Mouse (Mus musculus) midbrain, embryonic 14.5 days (tissue): ENCODE data around the gene Gm10638. TPM values are rescaled to one million over a fixed set of nuclear protein-coding genes. Genes with fewer than 3 reads are reported as not detected.

Experiments
- ATAC-seq: fragments of 200-750 bp; cut with Nextera tagmentation; 2 replicates; pipeline ENCODE4 v1.8.0; 2017; ENCODE audit warnings: moderate number of reproducible peaks, moderate library complexity; ENCODE audit not compliant: low FRiP score, low TSS enrichment
- DNase-seq: peaks from one replicate; pipeline ENCODE4 v3.0.0-alpha.2; 2015
- H3K27ac ChIP-seq: fragments of 300-500 bp; sonication (generic); replicated peaks from 2 replicates; pipeline ENCODE4 v1.5.1; 2014; ENCODE audit warnings: mild to moderate bottlenecking, low read depth, low read length, moderate library complexity
- H3K27me3 ChIP-seq: fragments of 300-500 bp; sonication (generic); 2 replicates; pipeline ENCODE4 v1.6.1; 2014; ENCODE audit warnings: low read length, control low read depth, mixed read lengths; ENCODE audit not compliant: control insufficient read depth, insufficient read depth
- H3K36me3 ChIP-seq: fragments of 300-500 bp; sonication (generic); 2 replicates; pipeline ENCODE4 v1.6.1; 2014; ENCODE audit warnings: low read length, control low read depth; ENCODE audit not compliant: control insufficient read depth, insufficient read depth
- H3K4me1 ChIP-seq: fragments of 300-500 bp; sonication (generic); 2 replicates; pipeline ENCODE4 v1.6.1; 2014; ENCODE audit warnings: mild to moderate bottlenecking, antibody characterized with exemption, low read length, control low read depth; ENCODE audit not compliant: control insufficient read depth, insufficient read depth
- H3K4me2 ChIP-seq: fragments of 300-500 bp; sonication (generic); 2 replicates; pipeline ENCODE4 v1.6.1; 2014; ENCODE audit warnings: mild to moderate bottlenecking, low read length, moderate library complexity
- H3K4me3 ChIP-seq: fragments of 300-500 bp; sonication (generic); replicated peaks from 2 replicates; pipeline ENCODE4 v1.5.1; 2014; ENCODE audit warnings: low read depth, low read length
- H3K9ac ChIP-seq: fragments of 300-500 bp; sonication (generic); replicated peaks from 2 replicates; pipeline ENCODE4 v1.6.1; 2014; ENCODE audit warnings: mild to moderate bottlenecking, low read length, moderate library complexity
- H3K9me3 ChIP-seq: fragments of 300-500 bp; sonication (generic); 2 replicates; pipeline ENCODE4 v1.6.1; 2016; ENCODE audit warnings: low read length, control low read depth, mixed read lengths; ENCODE audit not compliant: control insufficient read depth
- WGBS: fragments of 180-500 bp; shearing (Covaris S2); extraction: QIAGEN DNeasy Blood & Tissue Kit; methylation state at CpG from one replicate; pipeline ENCODE4 v1.1.7; 2014; 5-methylcytosine and 5-hydroxymethylcytosine counted together
- polyA plus RNA-seq: library from polyadenylated mRNA; unstranded; fragments of >200 nt; fragmentation: Nextera tagmentation; extraction: Ambion mirVana; gene quantifications from 2 replicates; pipeline ENCODE4 v1.2.1, GENCODE M21; 2014

Gene Gm10638
- polyA plus RNA-seq, result 5.7 and 7.0 TPM in 2 replicates

DNA sequence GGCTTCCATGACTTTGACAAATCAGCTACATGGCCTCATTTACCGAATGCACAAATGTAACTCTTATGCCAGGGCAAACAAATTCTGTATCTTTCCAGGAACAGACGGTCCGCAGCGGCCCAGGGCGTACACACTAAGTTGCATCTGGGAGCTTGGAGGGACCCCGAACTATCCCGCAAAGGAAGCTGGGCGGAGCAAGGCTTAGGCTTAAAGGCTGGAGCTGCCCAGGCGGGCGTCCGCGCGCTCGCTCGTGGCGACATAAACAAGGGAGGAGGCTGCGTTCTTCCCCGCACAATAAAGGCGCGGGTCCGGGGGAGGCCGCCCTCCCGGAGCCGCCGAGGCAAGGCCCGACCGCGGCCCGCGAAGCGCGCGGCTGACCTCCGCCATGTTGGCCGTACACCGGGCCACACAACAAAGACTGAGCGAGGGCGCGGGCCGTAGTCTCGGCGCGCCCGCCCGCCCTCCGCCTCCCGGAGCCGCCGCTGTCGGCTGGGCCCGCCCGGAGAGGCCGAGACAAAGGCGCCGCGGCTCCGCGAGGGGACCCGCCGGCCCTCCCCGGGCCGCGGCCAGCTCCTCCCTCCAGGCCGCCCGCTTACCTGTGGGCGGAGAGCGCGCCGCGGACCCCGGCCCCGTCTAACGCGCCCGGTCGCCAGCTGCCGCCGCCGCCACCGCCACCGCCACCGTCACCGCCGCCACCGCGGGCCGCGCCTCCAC is at the start of gene Gm10638, which contains the start of gene Siah1a:
Gene Gm10638, plus strand, starts transcription at position 479 of the 714 bp plus-strand sequence.
Gene Siah1a, minus strand, starts transcription at position 714 of the 714 bp plus-strand sequence.
- Histone ChIP-seq H3K36me3 (no peaks in the 10 kb centered on the region), H3K27me3 (no peaks in the 10 kb centered on the region), H3K9me3 (no peaks in the 10 kb centered on the region), H3K4me1 (peaks cover 22% of the 10 kb centered on the region), H3K4me2 (peak within 1 kb of the TSS; percentile 68), H3K27ac (peak within 1 kb of the TSS; percentile 99), H3K4me3 (peak within 1 kb of the TSS; percentile 90), H3K9ac (peak within 1 kb of the TSS; percentile 97)
- DNase-seq, result peak; percentile 81
- under 1% methylated on average over 71 of the region's 88 CpGs for WGBS
- peak; percentile 87 for ATAC-seq

GRCm38 (mm10) chr8:86695703-86696102 is 49.8 kb upstream of the Gm10638 start:
- Histone ChIP-seq H3K9ac (no peak overlapping the region), H3K27ac (no peak overlapping the region), H3K36me3 (peaks cover 10% of the 10 kb centered on the region; the same call in 1 of the 2 replicates), H3K4me3 (no peak overlapping the region), H3K9me3 (no peaks in the 10 kb centered on the region), H3K4me2 (no peak overlapping the region), H3K4me1 (no peaks in the 10 kb centered on the region), H3K27me3 (no peaks in the 10 kb centered on the region)
- no peak for DNase-seq
- WGBS, result 94% methylated on average over 2 of the region's 2 CpGs
- no peak for ATAC-seq

- Histone ChIP-seq H3K27ac (no peak overlapping the region), H3K27me3 (no peaks in the 10 kb centered on the region), H3K9ac (no peak overlapping the region), H3K4me3 (no peak overlapping the region), H3K36me3 (peaks cover 10% of the 10 kb centered on the region; the same call in 1 of the 2 replicates), H3K9me3 (no peaks in the 10 kb centered on the region), H3K4me1 (no peaks in the 10 kb centered on the region), H3K4me2 (no peak overlapping the region)
- DNase-seq (no peak), ATAC-seq (no peak)
- 88% methylated on average over 1 of the region's 1 CpGs for WGBS
Observed at GRCm38 (mm10) chr8:86698811-86699421, 46.6 kb upstream of the Gm10638 start.

DNA sequence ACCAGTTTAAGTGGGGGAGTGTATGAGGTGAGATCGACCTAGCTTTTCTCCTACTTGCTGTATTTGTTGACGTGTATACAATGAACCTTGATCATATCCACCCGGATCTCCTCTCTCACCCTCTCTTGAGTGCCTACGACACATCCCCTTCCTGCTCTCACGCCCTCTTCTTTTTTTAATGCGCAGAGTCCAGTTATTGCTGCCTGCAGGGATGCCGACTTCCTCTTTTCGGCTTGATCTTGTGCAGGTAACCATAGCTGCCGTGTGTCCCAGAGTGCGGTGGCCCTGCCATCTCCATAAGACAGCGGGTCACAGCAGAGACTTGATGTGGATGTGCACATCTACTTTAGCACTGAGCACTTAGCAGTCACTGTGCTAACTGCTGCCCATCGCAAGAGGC is 46.0 kb upstream of the Gm10638 start:
- ATAC-seq, result no peak
- H3K9ac ChIP-seq, result no peak overlapping the region
- H3K4me1 ChIP-seq, result no peaks in the 10 kb centered on the region
- no peak overlapping the region for H3K4me3 ChIP-seq
- DNase-seq, result no peak
- no peak overlapping the region for H3K4me2 ChIP-seq
- H3K27me3 ChIP-seq, result no peaks in the 10 kb centered on the region
- no peaks in the 10 kb centered on the region for H3K9me3 ChIP-seq
- H3K36me3 ChIP-seq, result peaks cover 10% of the 10 kb centered on the region; the same call in 1 of the 2 replicates
- no peak overlapping the region for H3K27ac ChIP-seq
- WGBS, result 94% methylated on average over 12 of the region's 12 CpGs

GRCm38 (mm10) chr8:86702453-86702852 is 43.0 kb upstream of the Gm10638 start:
- Histone ChIP-seq H3K4me3 (no peak overlapping the region), H3K27ac (no peak overlapping the region), H3K27me3 (no peaks in the 10 kb centered on the region), H3K36me3 (peaks cover 4% of the 10 kb centered on the region; the same call in 1 of the 2 replicates), H3K9me3 (no peaks in the 10 kb centered on the region), H3K4me1 (no peaks in the 10 kb centered on the region), H3K4me2 (no peak overlapping the region), H3K9ac (no peak overlapping the region)
- WGBS, result 90% methylated on average over 3 of the region's 3 CpGs
- ATAC-seq, result no peak
- DNase-seq, result no peak

DNA sequence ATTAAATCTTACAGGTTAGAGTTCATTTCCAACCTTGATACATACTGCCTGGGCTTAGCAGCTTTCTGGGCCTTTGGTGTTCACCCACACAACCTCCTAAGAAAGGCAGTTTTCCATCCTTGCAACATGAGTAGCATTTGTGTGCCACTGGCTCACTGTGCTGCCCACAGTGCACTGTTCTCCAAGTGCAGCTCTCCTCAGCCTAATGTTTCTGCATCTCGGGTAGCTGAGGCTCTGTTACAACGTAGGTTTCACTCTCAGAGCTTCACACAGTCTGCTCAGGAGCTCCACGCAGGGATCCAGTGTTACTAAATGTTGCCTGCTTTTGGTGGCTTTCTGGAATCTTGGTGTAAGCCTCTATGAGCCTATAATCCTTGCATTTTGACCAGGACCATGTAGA is 40.2 kb upstream of the Gm10638 start:
- no peak for DNase-seq
- Histone ChIP-seq H3K27ac (no peak overlapping the region), H3K4me1 (no peaks in the 10 kb centered on the region), H3K4me2 (no peak overlapping the region), H3K9me3 (no peaks in the 10 kb centered on the region), H3K9ac (no peak overlapping the region), H3K27me3 (no peaks in the 10 kb centered on the region), H3K36me3 (peaks cover 13% of the 10 kb centered on the region), H3K4me3 (no peak overlapping the region)
- ATAC-seq, result no peak
- WGBS, result 90% methylated on average over 3 of the region's 3 CpGs

GRCm38 (mm10) chr8:86706756-86707155 is 38.7 kb upstream of the Gm10638 start:
- Histone ChIP-seq H3K9ac (no peak overlapping the region), H3K27me3 (no peaks in the 10 kb centered on the region), H3K27ac (no peak overlapping the region), H3K9me3 (no peaks in the 10 kb centered on the region), H3K4me3 (no peak overlapping the region), H3K4me2 (no peak overlapping the region), H3K36me3 (peaks cover 17% of the 10 kb centered on the region), H3K4me1 (no peaks in the 10 kb centered on the region)
- DNase-seq (no peak), ATAC-seq (no peak)
- 80% methylated on average over 5 of the region's 5 CpGs for WGBS

GRCm38 (mm10) chr8:86707873-86708272 is 37.6 kb upstream of the Gm10638 start:
- Histone ChIP-seq H3K4me3 (no peak overlapping the region), H3K27ac (no peak overlapping the region), H3K27me3 (no peaks in the 10 kb centered on the region), H3K9me3 (no peaks in the 10 kb centered on the region), H3K36me3 (peaks cover 17% of the 10 kb centered on the region), H3K9ac (no peak overlapping the region), H3K4me2 (no peak overlapping the region), H3K4me1 (no peaks in the 10 kb centered on the region; the same call in 1 of the 2 replicates)
- WGBS, result 75% methylated on average over 4 of the region's 4 CpGs
- ATAC-seq, result no peak
- DNase-seq, result no peak

GRCm38 (mm10) chr8:86712594-86712993 is 32.9 kb upstream of the Gm10638 start:
- DNase-seq, result no peak
- Histone ChIP-seq H3K27ac (no peak overlapping the region), H3K9ac (no peak overlapping the region), H3K36me3 (peaks cover 21% of the 10 kb centered on the region), H3K4me1 (peaks cover 4% of the 10 kb centered on the region), H3K4me2 (no peak overlapping the region), H3K9me3 (no peaks in the 10 kb centered on the region), H3K4me3 (no peak overlapping the region), H3K27me3 (no peaks in the 10 kb centered on the region)
- WGBS, result 97% methylated on average over 3 of the region's 3 CpGs
- no peak for ATAC-seq
